Mouse (Mus musculus): ENCODE data around the gene Lrrc10b. TPM values are rescaled to one million over a fixed set of nuclear protein-coding genes. Genes with fewer than 3 reads are reported as not detected.

Lrrc10b gene
- polyA plus RNA-seq, 1 experiment from 2014 or later: 0.19 TPM

DNA sequence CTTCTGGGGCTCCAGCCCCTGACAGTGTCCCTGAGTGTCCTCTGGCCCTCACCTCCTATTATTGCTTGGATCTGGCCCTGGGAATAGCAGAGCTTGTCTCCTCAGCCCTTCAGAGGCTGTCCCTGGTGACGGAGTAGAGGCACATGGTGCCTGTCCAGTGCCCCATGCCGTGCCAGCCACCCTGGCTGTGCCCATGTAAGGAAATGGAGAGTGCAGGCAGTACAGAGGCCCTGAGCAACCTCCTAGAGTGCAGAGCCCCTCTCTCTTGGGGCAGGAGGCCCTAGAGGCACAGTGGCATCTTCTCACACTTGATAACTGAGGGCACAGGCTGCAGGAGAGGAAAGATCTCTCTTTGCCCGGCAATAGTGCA, 1.9 kb downstream of the Lrrc10b start:
- Histone ChIP-seq H3K4me2 (no peak overlapping the region), H3K9ac (ENCODE audit: low read depth, low read length) (no peak overlapping the region), H3K4me3 (ENCODE audit: low read depth, low read length) (no peak overlapping the region), H3K9me3 (replicated peaks; ENCODE audit: control insufficient read depth, low read length) (no peaks in the 10 kb centered on the region), H3K27ac (ENCODE audit: low read depth, low read length) (no peak overlapping the region), H3K4me1 (ENCODE audit: control insufficient read depth, insufficient read depth, low read length) (peaks cover 4% of the 10 kb centered on the region), H3K36me3 (ENCODE audit: control insufficient read depth, insufficient read depth, low read length) (no peaks in the 10 kb centered on the region), H3K27me3 (ENCODE audit: control insufficient read depth, insufficient read depth, low read length) (peaks cover 94% of the 10 kb centered on the region)
- ATAC-seq (replicated peaks; ENCODE audit: insufficient number of reproducible peaks, low FRiP score, low TSS enrichment): no peak
- 59% methylated on average over 3 of the region's 3 CpGs for WGBS (ENCODE audit: insufficient replicate concordance)

DNA sequence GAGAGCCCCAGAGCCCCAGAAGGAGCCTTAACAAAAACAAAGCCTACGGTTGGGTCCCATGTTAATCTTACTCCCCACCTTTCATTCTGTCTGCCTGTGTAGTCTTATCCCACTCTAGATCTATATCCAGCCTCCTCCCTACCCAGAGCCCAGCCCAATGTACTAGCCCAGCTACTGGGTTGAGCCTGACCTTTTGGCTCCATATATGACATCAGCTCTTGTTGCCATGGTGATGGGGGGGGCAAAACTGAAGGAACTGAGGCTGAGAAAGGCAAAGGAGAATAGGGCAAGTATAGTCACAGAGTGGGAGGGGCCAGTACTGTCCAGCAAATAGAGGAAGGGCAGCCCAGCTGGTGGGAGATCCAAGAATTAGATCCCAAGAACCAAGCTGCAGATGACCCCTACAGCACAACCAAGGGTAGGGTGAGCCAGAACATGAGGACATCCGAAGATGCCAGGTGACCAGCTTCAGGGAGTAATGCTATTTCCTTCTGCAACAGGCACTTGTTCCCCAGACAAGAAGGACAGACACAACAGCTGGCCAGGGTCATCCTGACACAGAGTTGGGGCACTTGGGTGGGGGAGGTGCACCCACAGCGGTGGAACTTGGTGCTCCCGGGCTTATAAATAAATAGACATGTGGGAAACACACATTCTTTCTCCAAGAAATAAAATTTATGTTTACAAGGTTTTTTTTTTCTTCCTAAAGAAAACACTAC, 2.4 kb downstream of the Lrrc10b start:
- Histone ChIP-seq H3K4me1 (ENCODE audit: control insufficient read depth, insufficient read depth, low read length) (peaks cover 4% of the 10 kb centered on the region), H3K36me3 (ENCODE audit: control insufficient read depth, insufficient read depth, low read length) (no peaks in the 10 kb centered on the region), H3K27me3 (ENCODE audit: control insufficient read depth, insufficient read depth, low read length) (peaks cover 92% of the 10 kb centered on the region), H3K4me2 (no peak overlapping the region), H3K9me3 (replicated peaks; ENCODE audit: control insufficient read depth, low read length) (no peaks in the 10 kb centered on the region), H3K9ac (ENCODE audit: low read depth, low read length) (no peak overlapping the region), H3K4me3 (ENCODE audit: low read depth, low read length) (no peak overlapping the region), H3K27ac (ENCODE audit: low read depth, low read length) (no peak overlapping the region)
- WGBS (ENCODE audit: insufficient replicate concordance): 63% methylated on average over 4 of the region's 4 CpGs
- no peak for ATAC-seq (replicated peaks; ENCODE audit: insufficient number of reproducible peaks, low FRiP score, low TSS enrichment)

GRCm38 (mm10) chr19:10449708-10450107, 7.6 kb downstream of the Lrrc10b start:
- no peak for ATAC-seq (replicated peaks; ENCODE audit: insufficient number of reproducible peaks, low FRiP score, low TSS enrichment)
- Histone ChIP-seq H3K4me3 (ENCODE audit: low read depth, low read length) (no peak overlapping the region), H3K9me3 (replicated peaks; ENCODE audit: control insufficient read depth, low read length) (no peaks in the 10 kb centered on the region), H3K9ac (ENCODE audit: low read depth, low read length) (no peak overlapping the region), H3K4me1 (ENCODE audit: control insufficient read depth, insufficient read depth, low read length) (no peaks in the 10 kb centered on the region), H3K36me3 (ENCODE audit: control insufficient read depth, insufficient read depth, low read length) (no peaks in the 10 kb centered on the region), H3K4me2 (no peak overlapping the region), H3K27ac (ENCODE audit: low read depth, low read length) (no peak overlapping the region), H3K27me3 (ENCODE audit: control insufficient read depth, insufficient read depth, low read length) (peaks cover 40% of the 10 kb centered on the region)
- 0% methylated on average over 3 of the region's 3 CpGs for WGBS (ENCODE audit: insufficient replicate concordance)

GRCm38 (mm10) chr19:10449190-10449589, 8.1 kb downstream of the Lrrc10b start:
- no peak for ATAC-seq (replicated peaks; ENCODE audit: insufficient number of reproducible peaks, low FRiP score, low TSS enrichment)
- H3K27me3 ChIP-seq (ENCODE audit: control insufficient read depth, insufficient read depth, low read length): peaks cover 37% of the 10 kb centered on the region
- WGBS (ENCODE audit: insufficient replicate concordance): 36% methylated on average over 6 of the region's 6 CpGs

DNA sequence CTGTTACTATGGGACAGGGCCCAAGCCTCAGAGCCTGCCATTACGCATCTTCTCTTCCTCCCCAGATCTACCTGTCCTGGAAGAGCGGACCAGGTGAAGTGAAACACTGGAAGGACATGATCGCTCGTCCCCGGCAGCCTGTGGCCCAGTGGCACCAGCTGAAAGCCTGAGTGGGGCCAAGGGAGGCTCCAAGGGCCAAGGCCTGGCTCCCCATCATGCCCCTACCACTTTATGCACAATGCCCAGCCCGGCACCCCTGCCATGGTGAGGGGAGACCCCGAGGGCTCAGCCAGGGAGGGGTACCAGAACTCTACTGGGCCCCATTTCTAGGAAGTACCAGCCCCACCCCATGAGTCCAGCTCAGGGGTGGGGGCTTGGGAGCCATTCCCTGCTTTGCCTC, 9.0 kb downstream of the Lrrc10b start:
- Histone ChIP-seq H3K4me2 (no peak overlapping the region), H3K27me3 (ENCODE audit: control insufficient read depth, insufficient read depth, low read length) (peaks cover 38% of the 10 kb centered on the region), H3K4me3 (ENCODE audit: low read depth, low read length) (no peak overlapping the region), H3K27ac (ENCODE audit: low read depth, low read length) (no peak overlapping the region), H3K4me1 (ENCODE audit: control insufficient read depth, insufficient read depth, low read length) (no peaks in the 10 kb centered on the region), H3K9me3 (replicated peaks; ENCODE audit: control insufficient read depth, low read length) (no peaks in the 10 kb centered on the region), H3K9ac (ENCODE audit: low read depth, low read length) (no peak overlapping the region), H3K36me3 (ENCODE audit: control insufficient read depth, insufficient read depth, low read length) (no peaks in the 10 kb centered on the region)
- WGBS (ENCODE audit: insufficient replicate concordance): 91% methylated on average over 7 of the region's 7 CpGs
- ATAC-seq (replicated peaks; ENCODE audit: insufficient number of reproducible peaks, low FRiP score, low TSS enrichment): peak; percentile 8; the same call in 1 of the 2 replicates

More at GRCm38 (mm10) chr19:10449190-10449589, 8.1 kb downstream of the Lrrc10b start:
- no peak overlapping the region for H3K9ac ChIP-seq (ENCODE audit: low read depth, low read length)
- no peak overlapping the region for H3K27ac ChIP-seq (ENCODE audit: low read depth, low read length)
- H3K36me3 ChIP-seq (ENCODE audit: control insufficient read depth, insufficient read depth, low read length): no peaks in the 10 kb centered on the region
- H3K9me3 ChIP-seq (replicated peaks; ENCODE audit: control insufficient read depth, low read length): no peaks in the 10 kb centered on the region
- no peak overlapping the region for H3K4me3 ChIP-seq (ENCODE audit: low read depth, low read length)
- no peaks in the 10 kb centered on the region for H3K4me1 ChIP-seq (ENCODE audit: control insufficient read depth, insufficient read depth, low read length)
- no peak overlapping the region for H3K4me2 ChIP-seq

DNA sequence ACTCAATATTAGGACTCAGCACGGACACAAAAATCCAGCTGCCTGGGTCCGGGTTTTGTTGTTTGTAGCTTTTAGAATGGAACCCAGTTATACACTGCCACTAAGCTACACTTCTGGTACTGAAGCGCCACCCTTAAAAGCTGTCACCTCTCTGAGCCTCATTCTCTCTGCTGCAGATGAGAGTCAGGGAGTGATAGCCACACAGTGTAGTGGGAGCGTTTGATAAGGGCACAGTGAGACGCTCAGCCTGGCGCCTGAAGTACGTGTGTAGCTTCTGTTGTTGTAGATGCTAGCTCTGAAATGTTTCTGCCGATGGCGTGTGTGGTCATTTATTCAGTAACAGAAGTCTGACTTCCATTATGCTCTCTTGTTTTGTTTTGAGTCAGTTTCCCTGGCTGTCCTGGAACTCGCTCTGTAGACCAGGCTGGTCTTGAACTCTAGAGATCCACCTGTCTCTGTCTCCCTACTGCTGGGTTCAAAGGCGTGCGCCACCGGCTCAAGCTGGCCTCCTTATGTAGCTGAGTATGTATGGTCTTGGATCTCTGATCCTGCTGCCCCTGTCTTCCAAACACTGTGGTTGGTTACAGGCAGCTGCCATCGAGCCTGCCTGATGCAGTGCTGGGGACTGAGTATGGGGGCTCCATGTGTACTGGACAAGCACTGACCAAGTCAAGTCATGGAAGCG, 12.4 kb downstream of the Lrrc10b start:
- 66% methylated on average over 15 of the region's 15 CpGs for WGBS (ENCODE audit: insufficient replicate concordance)
- no peak overlapping the region for H3K4me3 ChIP-seq (ENCODE audit: low read depth, low read length)
- no peaks in the 10 kb centered on the region for H3K4me1 ChIP-seq (ENCODE audit: control insufficient read depth, insufficient read depth, low read length)
- ATAC-seq (replicated peaks; ENCODE audit: insufficient number of reproducible peaks, low FRiP score, low TSS enrichment): no peak
- no peak overlapping the region for H3K4me2 ChIP-seq
- no peak overlapping the region for H3K9ac ChIP-seq (ENCODE audit: low read depth, low read length)
- H3K27me3 ChIP-seq (ENCODE audit: control insufficient read depth, insufficient read depth, low read length): peaks cover 29% of the 10 kb centered on the region
- H3K27ac ChIP-seq (ENCODE audit: low read depth, low read length): no peak overlapping the region
- H3K36me3 ChIP-seq (ENCODE audit: control insufficient read depth, insufficient read depth, low read length): no peaks in the 10 kb centered on the region
- no peaks in the 10 kb centered on the region for H3K9me3 ChIP-seq (replicated peaks; ENCODE audit: control insufficient read depth, low read length)

DNA sequence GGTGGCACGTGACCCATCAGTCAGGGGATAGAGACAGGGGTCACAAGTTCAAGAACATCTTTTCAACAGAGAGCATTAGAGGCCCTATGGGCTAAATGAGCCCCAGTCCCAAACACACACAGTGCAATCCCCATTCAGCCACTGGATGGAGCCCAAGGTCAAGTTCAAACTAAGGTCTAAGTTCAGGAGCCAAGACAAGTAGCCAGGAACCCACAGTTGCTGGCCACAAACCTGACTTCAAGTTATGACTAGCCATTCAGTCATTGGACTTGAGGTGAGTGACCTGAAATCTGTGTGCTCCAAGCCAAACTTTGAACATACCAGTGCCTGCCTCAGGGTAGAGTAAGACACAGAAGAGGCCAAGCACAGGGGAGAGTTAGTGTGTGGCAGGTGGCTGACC, 19.8 kb downstream of the Lrrc10b start:
- no peak for ATAC-seq (replicated peaks; ENCODE audit: insufficient number of reproducible peaks, low FRiP score, low TSS enrichment)
- H3K9ac ChIP-seq (ENCODE audit: low read depth, low read length): no peak overlapping the region
- H3K9me3 ChIP-seq (replicated peaks; ENCODE audit: control insufficient read depth, low read length): no peaks in the 10 kb centered on the region
- H3K4me1 ChIP-seq (ENCODE audit: control insufficient read depth, insufficient read depth, low read length): peaks cover 16% of the 10 kb centered on the region
- no peak overlapping the region for H3K4me3 ChIP-seq (ENCODE audit: low read depth, low read length)
- no peak overlapping the region for H3K4me2 ChIP-seq
- WGBS (ENCODE audit: insufficient replicate concordance): 56% methylated on average over 1 of the region's 1 CpGs
- H3K27ac ChIP-seq (ENCODE audit: low read depth, low read length): no peak overlapping the region
- H3K36me3 ChIP-seq (ENCODE audit: control insufficient read depth, insufficient read depth, low read length): no peaks in the 10 kb centered on the region
- H3K27me3 ChIP-seq (ENCODE audit: control insufficient read depth, insufficient read depth, low read length): peaks cover 35% of the 10 kb centered on the region

DNA sequence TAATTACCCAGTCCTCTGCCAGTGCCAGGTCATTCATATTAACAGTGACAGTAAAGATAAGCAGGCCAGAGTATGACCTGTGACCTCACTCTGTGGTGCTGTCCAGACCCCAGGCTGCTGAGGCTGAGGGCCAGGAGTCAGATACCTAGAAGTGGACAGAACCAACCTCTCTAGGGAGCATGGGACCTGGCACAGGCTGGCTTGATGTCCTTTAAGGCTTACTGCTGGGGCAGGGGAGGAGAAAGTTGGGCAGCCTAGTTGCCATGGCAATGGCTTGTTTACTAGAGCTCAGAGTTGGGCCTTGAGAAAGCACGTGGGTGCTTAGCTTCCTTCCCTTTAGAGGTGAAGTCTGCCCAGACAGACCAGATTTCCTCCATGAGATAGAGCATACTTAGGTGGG, 20.5 kb downstream of the Lrrc10b start:
- H3K9ac ChIP-seq (ENCODE audit: low read depth, low read length): no peak overlapping the region
- ATAC-seq (replicated peaks; ENCODE audit: insufficient number of reproducible peaks, low FRiP score, low TSS enrichment): no peak
- H3K4me2 ChIP-seq: no peak overlapping the region
- H3K27me3 ChIP-seq (ENCODE audit: control insufficient read depth, insufficient read depth, low read length): peaks cover 29% of the 10 kb centered on the region
- no peak overlapping the region for H3K27ac ChIP-seq (ENCODE audit: low read depth, low read length)
- no peaks in the 10 kb centered on the region for H3K9me3 ChIP-seq (replicated peaks; ENCODE audit: control insufficient read depth, low read length)
- H3K4me1 ChIP-seq (ENCODE audit: control insufficient read depth, insufficient read depth, low read length): peaks cover 16% of the 10 kb centered on the region
- WGBS (ENCODE audit: insufficient replicate concordance): 38% methylated on average over 1 of the region's 1 CpGs
- H3K4me3 ChIP-seq (ENCODE audit: low read depth, low read length): no peak overlapping the region
- H3K36me3 ChIP-seq (ENCODE audit: control insufficient read depth, insufficient read depth, low read length): no peaks in the 10 kb centered on the region

- H3K4me1 ChIP-seq (ENCODE audit: control insufficient read depth, insufficient read depth, low read length): peaks cover 21% of the 10 kb centered on the region
- H3K4me3 ChIP-seq (ENCODE audit: low read depth, low read length): no peak overlapping the region
- ATAC-seq (replicated peaks; ENCODE audit: insufficient number of reproducible peaks, low FRiP score, low TSS enrichment): no peak
- 29% methylated on average over 3 of the region's 3 CpGs for WGBS (ENCODE audit: insufficient replicate concordance)
- H3K9ac ChIP-seq (ENCODE audit: low read depth, low read length): no peak overlapping the region
- H3K9me3 ChIP-seq (replicated peaks; ENCODE audit: control insufficient read depth, low read length): no peaks in the 10 kb centered on the region
- peaks cover 28% of the 10 kb centered on the region for H3K27me3 ChIP-seq (ENCODE audit: control insufficient read depth, insufficient read depth, low read length)
- H3K27ac ChIP-seq (ENCODE audit: low read depth, low read length): no peak overlapping the region
- H3K36me3 ChIP-seq (ENCODE audit: control insufficient read depth, insufficient read depth, low read length): no peaks in the 10 kb centered on the region
- no peak overlapping the region for H3K4me2 ChIP-seq
These were observed 21.4 kb downstream of the Lrrc10b start for GRCm38 (mm10) chr19:10435908-10436307.
